ENCODE assay signal across 8 mouse cellular contexts in genomic region chr11:93955256-93956150, GRCm38 (mm10). TPM values are rescaled to one million over a fixed set of nuclear protein-coding genes. Genes with fewer than 3 reads are reported as not detected.
A peak's percentile ranks its signal among the peaks of the same experiment; 100 is the strongest.
DNase-seq lines count a peak whose midpoint lies in the region; ATAC-seq and TF ChIP-seq lines count a peak whose summit lies in the region.

No protein-coding gene starts in this region.

- no peaks in the 10 kb centered on the region for H3K9me3 ChIP-seq in erythroblast, embryonic 14.5 days (ENCODE audit: control insufficient read depth, low read length)
- H3K9me3 ChIP-seq in heart, embryonic 12.5 days (replicated peaks): no peaks in the 10 kb centered on the region
- no peaks in the 10 kb centered on the region for H3K9me3 ChIP-seq in kidney, postnatal 0 days (replicated peaks; ENCODE audit: low read length)

- peak overlapping the region; percentile 76 for H3K9ac ChIP-seq in heart, embryonic 12.5 days
- peak overlapping the region; percentile 63 for H3K9ac ChIP-seq in kidney, postnatal 0 days (ENCODE audit: low read depth, low read length)
- H3K9ac ChIP-seq in liver, adult 2 months (ENCODE audit: low read depth, low read length): peak overlapping the region; percentile 80

- peak; percentile 44 for TF ChIP-seq CTCF in kidney, postnatal 0 days (IDR thresholded peaks at IDR 0.05; ENCODE audit: low read depth)
- 0 out of 2 replicates have a peak, but pooled peaks have one; percentile 1 for TF ChIP-seq CTCF in liver, adult 2 months (IDR thresholded peaks at IDR 0.05; ENCODE audit: low read depth, low read length)

- H3K27ac ChIP-seq in heart, embryonic 12.5 days (ENCODE audit: poor library complexity, severe bottlenecking): peak overlapping the region; percentile 66
- peak overlapping the region; percentile 88 for H3K27ac ChIP-seq in kidney, postnatal 0 days
- H3K27ac ChIP-seq in liver, adult 2 months (replicated peaks; ENCODE audit: insufficient read depth, low read depth, low read length): peak overlapping the region; percentile 91

- peak overlapping the region; percentile 68 for H3K4me2 ChIP-seq in heart, embryonic 12.5 days
- H3K4me2 ChIP-seq in kidney, postnatal 0 days (ENCODE audit: low read length): peak overlapping the region; percentile 73

- peaks cover 7% of the 10 kb centered on the region for H3K27me3 ChIP-seq in erythroblast, embryonic 14.5 days (ENCODE audit: control insufficient read depth)
- H3K27me3 ChIP-seq in heart, embryonic 12.5 days (replicated peaks): no peaks in the 10 kb centered on the region
- no peaks in the 10 kb centered on the region for H3K27me3 ChIP-seq in kidney, postnatal 0 days (ENCODE audit: insufficient read depth, low read length)
- H3K27me3 ChIP-seq in liver, adult 2 months (ENCODE audit: control insufficient read depth, insufficient read depth, low read length): no peaks in the 10 kb centered on the region

- under 1% methylated on average over 65 of the region's 67 CpGs for WGBS in heart, embryonic 12.5 days
- WGBS in kidney, postnatal 0 days: 2% methylated on average over 67 of the region's 67 CpGs
- under 1% methylated on average over 67 of the region's 67 CpGs for WGBS in liver, adult 2 months

- peak; percentile 95 for ATAC-seq in heart, embryonic 12.5 days (ENCODE audit: insufficient number of reproducible peaks, low FRiP score)
- peak; percentile 94 for ATAC-seq in kidney, postnatal 0 days (replicated peaks; ENCODE audit: low FRiP score, low read depth)
- ATAC-seq in monocyte, adult 5-6 weeks (replicated peaks; ENCODE audit: insufficient number of reproducible peaks, low FRiP score, low TSS enrichment, poor library complexity, severe bottlenecking): peak; percentile 94

- H3K36me3 ChIP-seq in erythroblast, embryonic 14.5 days (ENCODE audit: control insufficient read depth): peaks cover 31% of the 10 kb centered on the region
- peaks cover 63% of the 10 kb centered on the region for H3K36me3 ChIP-seq in heart, embryonic 12.5 days
- H3K36me3 ChIP-seq in kidney, postnatal 0 days (ENCODE audit: insufficient read depth, low read length): peaks cover 17% of the 10 kb centered on the region
- peaks cover 26% of the 10 kb centered on the region for H3K36me3 ChIP-seq in liver, adult 2 months (ENCODE audit: control insufficient read depth, insufficient read depth, low read length)

- TF ChIP-seq POLR2A in liver, adult 2 months (IDR thresholded peaks at IDR 0.05; ENCODE audit: extremely low read depth, insufficient read depth, low read length): 0 out of 2 replicates have a peak, but pooled peaks have one; percentile 13

- peaks cover 5% of the 10 kb centered on the region; the same call in 1 of the 2 replicates for H3K79me2 ChIP-seq in liver, adult 2 months (ENCODE audit: control insufficient read depth, insufficient read depth, low read length)

- peak overlapping the region; percentile 69 for H3K4me3 ChIP-seq in erythroblast, embryonic 14.5 days (replicated peaks)
- H3K4me3 ChIP-seq in heart, embryonic 12.5 days: peak overlapping the region; percentile 58
- H3K4me3 ChIP-seq in kidney, postnatal 0 days (replicated peaks; ENCODE audit: low read depth, low read length): peak overlapping the region; percentile 65
- peak overlapping the region; percentile 76 for H3K4me3 ChIP-seq in liver, adult 2 months (ENCODE audit: insufficient read depth, low read depth, low read length)

- DNase-seq in CD4-positive, CD25-positive, alpha-beta regulatory T cell, adult 2 months (ENCODE audit: low read depth, low spot score): peak; percentile 94
- peak; percentile 72 for DNase-seq in brain, embryonic 18.5 days (ENCODE audit: low read depth, low spot score)
- DNase-seq in kidney, postnatal 0 days (ENCODE audit: low spot score): peak; percentile 97
- peak; percentile 82 for DNase-seq in liver, adult 2 months (ENCODE audit: extremely low read depth, low read depth, low spot score)
- peak; percentile 85 to 92 for DNase-seq in spleen, postnatal 4 days (ENCODE audit: low spot score in 2 of 2)

- H3K4me1 ChIP-seq in erythroblast, embryonic 14.5 days (ENCODE audit: control insufficient read depth): peaks cover 28% of the 10 kb centered on the region
- peaks cover 28% of the 10 kb centered on the region for H3K4me1 ChIP-seq in heart, embryonic 12.5 days (replicated peaks)
- H3K4me1 ChIP-seq in kidney, postnatal 0 days (replicated peaks; ENCODE audit: insufficient read depth, low read length): 0 out of 2 replicates have a peak, but pooled peaks cover 12% of the 10 kb centered on the region
- H3K4me1 ChIP-seq in liver, adult 2 months (ENCODE audit: control insufficient read depth, insufficient read depth, low read length): peaks cover 24% of the 10 kb centered on the region

RNA-seq across cellular contexts. Expression of gene Nme2, which starts 0.6 kb away (rescaled TPM):
- 1.4 and 1.7 TPM in 2 replicates for polyA plus RNA-seq in erythroblast, embryonic 14.5 days (2012)
- 311 and 320 TPM in 2 replicates for polyA plus RNA-seq in heart, embryonic 12.5 days (2016; fragmentation: Nextera tagmentation; extraction: Ambion mirVana)
- polyA plus RNA-seq in kidney, postnatal 0 days (2015; fragmentation: Nextera tagmentation; extraction: Ambion mirVana): 395 and 442 TPM in 2 replicates
- 363 and 370 TPM in 2 replicates for total RNA-seq in liver, adult 2 months (2014; rRNA removed)
- polyA plus RNA-seq in liver, adult 2 months (2012; rRNA removed): 153 and 184 TPM in 2 replicates
- total RNA-seq in monocyte, adult 5-6 weeks (2017): 112 to 158 TPM (median 145 TPM) in 3 replicates

RNA-seq across cellular contexts. Expression of gene Gm20390, which starts 12.6 kb away (rescaled TPM):
- polyA plus RNA-seq in erythroblast, embryonic 14.5 days (2012): 9.9 and 13.0 TPM in 2 replicates
- 272 and 292 TPM in 2 replicates for polyA plus RNA-seq in heart, embryonic 12.5 days (2016; fragmentation: Nextera tagmentation; extraction: Ambion mirVana)
- polyA plus RNA-seq in kidney, postnatal 0 days (2015; fragmentation: Nextera tagmentation; extraction: Ambion mirVana): 353 and 385 TPM in 2 replicates
- 46.7 and 64.4 TPM in 2 replicates for total RNA-seq in liver, adult 2 months (2014; rRNA removed)
- 36.2 and 37.6 TPM in 2 replicates for polyA plus RNA-seq in liver, adult 2 months (2012; rRNA removed)
- total RNA-seq in monocyte, adult 5-6 weeks (2017): 1.9 TPM in 1 of 3 replicates, not detected in the others

RNA-seq across cellular contexts. Expression of gene Nme1, which starts 12.8 kb away (rescaled TPM):
- polyA plus RNA-seq in erythroblast, embryonic 14.5 days (2012): 11.0 and 13.0 TPM in 2 replicates
- polyA plus RNA-seq in heart, embryonic 12.5 days (2016; fragmentation: Nextera tagmentation; extraction: Ambion mirVana): 88.4 and 101 TPM in 2 replicates
- 132 TPM in 2 replicates for polyA plus RNA-seq in kidney, postnatal 0 days (2015; fragmentation: Nextera tagmentation; extraction: Ambion mirVana)
- 20.7 and 36.2 TPM in 2 replicates for total RNA-seq in liver, adult 2 months (2014; rRNA removed)
- 73.7 and 83.2 TPM in 2 replicates for polyA plus RNA-seq in liver, adult 2 months (2012; rRNA removed)
- 13.8 to 34.0 TPM (median 18.0 TPM) in 3 replicates for total RNA-seq in monocyte, adult 5-6 weeks (2017)

RNA-seq across cellular contexts. Expression of gene Spag9, which starts 40.4 kb away (rescaled TPM):
- 0.17 and 0.21 TPM in 2 replicates for polyA plus RNA-seq in erythroblast, embryonic 14.5 days (2012)
- polyA plus RNA-seq in heart, embryonic 12.5 days (2016; fragmentation: Nextera tagmentation; extraction: Ambion mirVana): 48.3 and 49.1 TPM in 2 replicates
- polyA plus RNA-seq in kidney, postnatal 0 days (2015; fragmentation: Nextera tagmentation; extraction: Ambion mirVana): 52.5 and 59.8 TPM in 2 replicates
- total RNA-seq in liver, adult 2 months (2014; rRNA removed): 52.4 and 58.5 TPM in 2 replicates
- 9.8 and 12.2 TPM in 2 replicates for polyA plus RNA-seq in liver, adult 2 months (2012; rRNA removed)
- 140 to 171 TPM (median 156 TPM) in 3 replicates for total RNA-seq in monocyte, adult 5-6 weeks (2017)

Comparison
In these comparisons a context has a peak if more than half of its experiments do, and no peak if none do; other contexts are left out.
1. Peak in every context shown above with its lines: DNase-seq, ATAC-seq, H3K4me3 ChIP-seq and H3K27ac ChIP-seq.
2. RNA of gene Nme2, which starts 0.6 kb away (polyA plus RNA-seq): 395 to 442 TPM in kidney, postnatal 0 days, 311 to 320 TPM in heart, embryonic 12.5 days and 153 to 184 TPM in liver, adult 2 months; 1.4 to 1.7 TPM in erythroblast, embryonic 14.5 days; every median in the first group is over 10 times any median in the second.